Mouse (Mus musculus) ES-Bruce4 (cell line): ENCODE results near the gene Frmd4b.

Experiments
- EP300 ChIP-seq: IDR thresholded peaks from 2 replicates; pipeline ENCODE4 v1.6.1; 2011; ENCODE audit warnings: low read depth, low read length; ENCODE audit not compliant: insufficient read depth
- POLR2A ChIP-seq: IDR thresholded peaks from one replicate; pipeline ENCODE4 v1.8.1; 2011; ENCODE audit warnings: low read length; ENCODE audit not compliant: insufficient read depth

GRCm38 (mm10) chr6:97551161-97551560 is 66.2 kb downstream of the Frmd4b start:
- TF ChIP-seq EP300 (no peak), POLR2A (no peak)
